Mouse (Mus musculus): ENCODE measurements around the gene Hoxa1.

- TF ChIP-seq CTCF (IDR thresholded peaks at IDR 0.05; ENCODE audit: low read depth, low read length) (no peak), POLR2A (IDR thresholded peaks at IDR 0.05; ENCODE audit: extremely low read depth, insufficient read depth, low read length) (no peak)
Observed at GRCm38 (mm10) chr6:52172501-52172900, 14.4 kb upstream of the Hoxa1 start.

Data from liver, adult 2 months (tissue).